Mouse (Mus musculus): Measurements from ENCODE around the gene Nup107. TPM values are rescaled to one million over a fixed set of nuclear protein-coding genes. Genes with fewer than 3 reads are reported as not detected.

The Nup107 gene
- polyA plus RNA-seq, 1 experiment from 2014 or later: 40.2 TPM

DNA sequence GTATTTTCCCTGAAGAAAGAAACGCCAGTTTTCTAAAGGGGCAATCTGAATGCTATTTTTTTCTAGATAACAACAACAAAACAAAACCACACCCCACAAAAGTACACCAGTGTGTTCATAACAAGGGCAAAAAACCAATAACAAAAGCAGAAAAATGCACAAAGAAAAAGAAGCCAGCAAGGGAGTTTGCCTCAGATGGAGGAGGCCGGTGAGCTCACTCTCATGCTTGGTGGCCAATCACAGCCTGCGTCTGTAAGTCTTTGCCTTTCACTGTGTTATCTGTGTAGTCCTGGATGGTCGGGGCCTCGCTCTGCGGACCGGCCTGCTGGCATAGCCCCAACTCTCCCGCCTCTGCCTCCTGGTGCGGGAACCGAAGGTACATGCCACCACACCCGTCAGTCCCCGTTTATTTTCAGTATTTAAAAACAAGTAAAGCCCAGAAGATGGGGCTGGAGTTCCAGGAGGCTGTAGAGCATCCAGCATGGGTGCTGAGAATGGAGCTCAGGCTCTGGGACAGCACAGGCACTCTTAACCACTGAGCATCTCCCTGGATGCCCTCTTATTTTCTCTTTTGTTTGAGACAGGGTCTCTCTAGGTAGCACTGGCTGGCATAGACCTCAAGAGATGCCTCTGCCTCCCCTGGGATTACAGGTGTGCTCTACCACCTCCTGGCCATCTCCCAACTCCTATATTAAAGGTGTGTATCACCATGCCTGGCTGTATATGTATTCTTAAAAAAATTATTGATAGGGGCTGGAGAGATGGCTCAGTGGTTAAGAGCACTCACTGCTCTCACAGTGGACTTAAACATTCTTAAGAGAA lies 16.0 kb downstream of the Nup107 start:
- H3K9me3 ChIP-seq: no peaks in the 10 kb centered on the region
- 68% methylated on average over 12 of the region's 12 CpGs for WGBS
- ATAC-seq (ENCODE audit: extremely low read depth, insufficient number of reproducible peaks, low FRiP score, low TSS enrichment): no peak
- H3K4me1 ChIP-seq: no peaks in the 10 kb centered on the region
- H3K9ac ChIP-seq: no peak overlapping the region
- H3K27ac ChIP-seq (replicated peaks): no peak overlapping the region
- H3K27me3 ChIP-seq (replicated peaks): no peaks in the 10 kb centered on the region
- no peak overlapping the region for H3K4me3 ChIP-seq
- peaks cover 92% of the 10 kb centered on the region for H3K36me3 ChIP-seq
- H3K4me2 ChIP-seq: no peak overlapping the region

DNA sequence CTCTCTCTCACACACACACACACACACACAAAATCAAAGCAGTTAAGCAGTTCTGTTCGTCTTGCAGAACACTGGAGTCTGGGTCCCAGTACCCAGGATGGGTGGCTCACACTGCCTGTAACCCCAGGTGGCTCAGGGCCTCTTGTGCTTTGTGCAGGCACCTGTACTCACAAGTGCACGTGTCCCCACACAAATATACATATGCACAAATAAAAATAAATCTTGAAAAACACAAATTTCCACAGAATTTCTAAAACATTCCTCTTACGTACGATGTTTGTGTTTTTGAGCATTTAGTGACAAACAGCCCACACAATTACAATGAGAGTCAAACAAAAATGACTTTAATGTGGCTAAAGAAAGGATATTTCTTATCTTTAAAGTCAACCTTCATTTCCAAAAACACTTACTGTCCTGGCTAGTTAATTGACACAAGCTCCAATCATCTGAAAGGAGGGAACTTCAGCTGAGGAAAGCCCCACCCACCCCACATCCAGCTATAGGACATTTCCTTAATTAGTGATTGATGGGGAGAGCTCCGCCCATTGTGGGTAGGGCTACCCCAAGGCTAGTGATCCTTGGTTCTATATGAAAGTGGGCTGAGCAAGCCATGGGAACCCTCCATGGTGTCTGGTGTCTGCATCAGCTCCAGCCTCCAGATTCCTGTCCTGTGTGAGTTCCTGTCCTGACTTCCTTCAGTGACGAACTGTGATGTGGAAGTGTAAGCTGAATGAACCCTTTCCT lies 16.9 kb downstream of the Nup107 start:
- Histone ChIP-seq H3K9ac (no peak overlapping the region), H3K9me3 (no peaks in the 10 kb centered on the region)
- 85% methylated on average over 6 of the region's 6 CpGs for whole genome bisulfite sequencing

DNA sequence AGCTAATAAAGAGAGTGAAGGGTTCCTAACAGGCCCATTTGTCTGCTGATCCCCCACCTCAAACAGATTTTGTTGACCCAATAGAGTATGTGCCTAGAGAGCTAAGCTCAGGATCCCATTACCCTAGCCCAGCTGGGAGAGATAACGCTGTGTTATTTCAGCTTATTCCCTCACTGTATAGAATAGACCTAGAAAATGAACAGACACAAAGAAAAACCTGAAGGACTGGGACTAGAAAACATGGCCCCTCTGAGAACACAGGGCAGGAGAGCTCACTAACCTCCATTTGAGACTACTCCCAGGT lies 17.7 kb downstream of the Nup107 start:
- H3K9me3 ChIP-seq: no peaks in the 10 kb centered on the region
- peaks cover 94% of the 10 kb centered on the region for H3K36me3 ChIP-seq
- H3K4me3 ChIP-seq: no peak overlapping the region
- no peak overlapping the region for H3K9ac ChIP-seq
- no peak for ATAC-seq (ENCODE audit: extremely low read depth, insufficient number of reproducible peaks, low FRiP score, low TSS enrichment)
- no peaks in the 10 kb centered on the region for H3K4me1 ChIP-seq
- no peaks in the 10 kb centered on the region for H3K27me3 ChIP-seq (replicated peaks)
- H3K27ac ChIP-seq (replicated peaks): no peak overlapping the region
- WGBS: 95% methylated on average over 1 of the region's 1 CpGs
- H3K4me2 ChIP-seq: no peak overlapping the region

More for the DNA sequence above, 16.9 kb downstream of the Nup107 start:
- Histone ChIP-seq H3K4me1 (no peaks in the 10 kb centered on the region), H3K4me2 (no peak overlapping the region), H3K36me3 (peaks cover 92% of the 10 kb centered on the region), H3K27me3 (replicated peaks) (no peaks in the 10 kb centered on the region), H3K27ac (replicated peaks) (no peak overlapping the region), H3K4me3 (no peak overlapping the region)
- ATAC-seq (ENCODE audit: extremely low read depth, insufficient number of reproducible peaks, low FRiP score, low TSS enrichment): no peak

DNA sequence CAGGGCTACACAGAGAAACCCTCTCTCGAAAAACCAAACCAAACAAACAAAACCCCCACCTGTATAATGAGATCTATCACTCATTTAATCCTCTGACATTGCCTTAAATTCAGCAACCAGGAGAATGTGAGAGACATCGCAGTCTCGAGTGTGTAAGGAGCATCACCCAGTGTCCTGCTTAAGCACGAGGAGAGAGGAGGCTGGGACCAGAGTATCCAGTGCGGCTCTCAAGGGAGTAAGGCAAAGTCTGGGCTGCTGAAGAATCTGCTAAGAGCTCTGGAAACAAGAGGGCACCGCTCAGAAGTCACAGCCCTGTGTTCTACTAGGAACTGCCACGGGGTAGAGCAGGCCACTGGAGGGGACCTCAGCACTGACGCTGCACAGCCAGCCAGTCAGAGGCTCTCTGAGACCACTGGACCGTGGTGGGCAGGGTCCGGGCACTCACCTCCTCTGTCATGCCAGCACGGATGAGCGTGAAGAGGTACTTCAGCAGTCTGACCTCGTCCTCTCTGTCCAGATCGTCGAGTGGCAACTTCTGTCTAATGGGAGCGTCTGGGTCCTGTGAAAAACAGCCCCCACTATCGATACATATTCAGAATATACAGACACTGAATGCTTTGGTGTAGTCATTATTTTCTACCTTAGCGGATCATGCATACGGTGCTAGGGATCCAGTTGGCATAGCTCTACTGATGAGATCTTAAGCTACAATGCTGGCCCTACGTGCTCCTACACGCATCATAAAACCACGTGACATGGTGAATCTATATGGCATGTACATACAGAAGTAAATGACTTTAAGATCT lies 18.3 kb downstream of the Nup107 start:
- Histone ChIP-seq H3K9me3 (no peaks in the 10 kb centered on the region), H3K4me2 (no peak overlapping the region), H3K9ac (no peak overlapping the region), H3K27ac (replicated peaks) (no peak overlapping the region), H3K36me3 (peaks cover 95% of the 10 kb centered on the region), H3K4me3 (no peak overlapping the region), H3K4me1 (no peaks in the 10 kb centered on the region), H3K27me3 (replicated peaks) (no peaks in the 10 kb centered on the region)
- no peak for ATAC-seq (ENCODE audit: extremely low read depth, insufficient number of reproducible peaks, low FRiP score, low TSS enrichment)
- 92% methylated on average over 22 of the region's 22 CpGs for WGBS

DNA sequence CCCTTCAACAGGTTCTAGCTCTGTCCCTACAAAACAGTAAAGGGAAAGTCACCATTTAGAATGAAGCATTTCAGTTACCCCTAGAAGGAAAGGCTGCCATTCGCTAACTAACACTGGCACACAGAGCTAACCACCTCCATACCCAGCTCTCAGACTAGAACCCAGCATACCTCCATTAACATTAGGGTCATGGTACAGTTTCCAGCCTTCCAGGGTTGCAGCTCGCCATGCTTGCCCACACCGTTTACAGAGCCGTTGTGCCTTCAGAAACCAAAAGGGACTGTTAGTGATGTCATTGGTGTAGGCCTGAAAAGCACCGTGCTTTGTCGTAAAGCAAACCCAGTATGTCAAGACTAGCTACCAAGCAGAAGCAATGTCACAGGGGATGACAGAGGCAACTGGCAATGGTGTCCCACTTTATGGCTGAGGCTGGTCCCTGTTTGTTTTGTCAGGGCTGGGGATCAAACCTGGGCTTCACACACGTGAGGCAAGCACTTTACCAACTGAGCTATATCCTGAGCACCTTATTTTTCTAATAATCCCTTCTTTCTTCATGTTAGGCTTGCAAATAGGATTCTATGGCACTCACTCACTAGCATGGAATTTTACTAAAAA lies 19.3 kb downstream of the Nup107 start:
- no peak overlapping the region for H3K4me2 ChIP-seq
- 91% methylated on average over 7 of the region's 7 CpGs for WGBS

DNA sequence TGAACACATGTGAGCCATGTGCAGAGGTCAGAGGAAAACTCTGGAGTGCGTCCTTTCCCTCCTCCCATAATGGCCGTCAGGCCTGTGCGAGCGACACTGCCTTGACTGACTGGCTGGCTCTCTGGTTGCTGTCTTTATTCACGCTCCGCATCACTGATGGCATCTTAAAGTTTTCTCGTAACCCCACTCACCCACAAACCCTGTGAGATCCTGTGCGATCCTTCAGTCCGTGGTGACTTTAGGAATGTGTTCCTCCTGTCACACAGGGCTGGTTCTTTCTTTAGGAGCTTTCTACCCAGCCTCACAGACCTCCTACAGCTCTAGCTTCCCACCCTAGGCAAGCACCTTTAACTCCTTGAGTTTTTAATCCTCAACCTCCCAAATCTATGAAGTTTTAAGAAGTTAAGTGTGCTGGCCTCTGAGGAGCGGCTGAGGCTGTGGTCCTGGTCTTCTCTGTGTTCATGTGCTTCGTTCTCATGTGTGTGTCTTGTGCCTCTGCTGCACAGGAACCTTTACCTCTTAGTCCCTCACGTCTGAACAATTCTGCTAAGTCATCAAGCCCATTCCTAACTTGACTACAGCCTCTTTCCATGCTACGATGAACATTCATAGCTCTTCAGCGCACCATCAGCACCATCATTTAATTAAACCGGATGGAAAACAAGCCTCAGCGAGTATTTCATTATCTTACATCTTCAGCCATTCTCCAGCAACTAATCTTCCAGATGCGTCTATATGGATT lies 20.0 kb downstream of the Nup107 start:
- no peak overlapping the region for H3K4me3 ChIP-seq
- 91% methylated on average over 17 of the region's 17 CpGs for WGBS
- H3K27me3 ChIP-seq (replicated peaks): no peaks in the 10 kb centered on the region
- H3K27ac ChIP-seq (replicated peaks): no peak overlapping the region
- H3K9me3 ChIP-seq: no peaks in the 10 kb centered on the region
- peaks cover 91% of the 10 kb centered on the region for H3K36me3 ChIP-seq
- ATAC-seq (ENCODE audit: extremely low read depth, insufficient number of reproducible peaks, low FRiP score, low TSS enrichment): no peak
- no peak overlapping the region for H3K9ac ChIP-seq
- H3K4me2 ChIP-seq: no peak overlapping the region
- no peaks in the 10 kb centered on the region for H3K4me1 ChIP-seq

More for the DNA sequence above, 19.3 kb downstream of the Nup107 start:
- Histone ChIP-seq H3K27ac (replicated peaks) (no peak overlapping the region), H3K9ac (no peak overlapping the region), H3K27me3 (replicated peaks) (no peaks in the 10 kb centered on the region), H3K4me3 (no peak overlapping the region), H3K36me3 (peaks cover 91% of the 10 kb centered on the region), H3K9me3 (no peaks in the 10 kb centered on the region), H3K4me1 (no peaks in the 10 kb centered on the region)
- ATAC-seq (ENCODE audit: extremely low read depth, insufficient number of reproducible peaks, low FRiP score, low TSS enrichment): no peak

DNA sequence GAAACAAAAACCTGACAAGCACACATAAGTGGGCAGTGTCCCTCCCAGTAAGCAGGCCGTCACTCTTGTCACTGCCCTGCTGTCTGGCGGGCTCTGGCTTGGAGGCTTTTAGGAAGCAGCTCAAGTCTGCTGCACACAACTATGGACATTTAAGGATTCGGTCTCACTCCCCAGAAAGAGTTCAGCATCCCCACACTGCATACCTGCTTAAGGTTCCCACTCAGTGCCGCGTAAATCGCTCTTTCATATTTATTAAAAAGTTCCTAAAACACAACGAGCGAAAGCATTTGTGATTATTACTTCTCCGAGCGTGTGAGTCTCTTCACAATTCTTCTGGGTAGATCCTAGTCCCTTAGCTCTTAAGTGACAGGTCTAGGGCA lies 21.4 kb downstream of the Nup107 start:
- H3K4me2 ChIP-seq: no peak overlapping the region
- ATAC-seq (ENCODE audit: extremely low read depth, insufficient number of reproducible peaks, low FRiP score, low TSS enrichment): no peak
- 91% methylated on average over 10 of the region's 10 CpGs for WGBS
- no peak overlapping the region for H3K9ac ChIP-seq
- peaks cover 92% of the 10 kb centered on the region for H3K36me3 ChIP-seq
- H3K27me3 ChIP-seq (replicated peaks): no peaks in the 10 kb centered on the region
- no peak overlapping the region for H3K4me3 ChIP-seq
- no peaks in the 10 kb centered on the region for H3K4me1 ChIP-seq
- H3K9me3 ChIP-seq: no peaks in the 10 kb centered on the region
- H3K27ac ChIP-seq (replicated peaks): no peak overlapping the region

DNA sequence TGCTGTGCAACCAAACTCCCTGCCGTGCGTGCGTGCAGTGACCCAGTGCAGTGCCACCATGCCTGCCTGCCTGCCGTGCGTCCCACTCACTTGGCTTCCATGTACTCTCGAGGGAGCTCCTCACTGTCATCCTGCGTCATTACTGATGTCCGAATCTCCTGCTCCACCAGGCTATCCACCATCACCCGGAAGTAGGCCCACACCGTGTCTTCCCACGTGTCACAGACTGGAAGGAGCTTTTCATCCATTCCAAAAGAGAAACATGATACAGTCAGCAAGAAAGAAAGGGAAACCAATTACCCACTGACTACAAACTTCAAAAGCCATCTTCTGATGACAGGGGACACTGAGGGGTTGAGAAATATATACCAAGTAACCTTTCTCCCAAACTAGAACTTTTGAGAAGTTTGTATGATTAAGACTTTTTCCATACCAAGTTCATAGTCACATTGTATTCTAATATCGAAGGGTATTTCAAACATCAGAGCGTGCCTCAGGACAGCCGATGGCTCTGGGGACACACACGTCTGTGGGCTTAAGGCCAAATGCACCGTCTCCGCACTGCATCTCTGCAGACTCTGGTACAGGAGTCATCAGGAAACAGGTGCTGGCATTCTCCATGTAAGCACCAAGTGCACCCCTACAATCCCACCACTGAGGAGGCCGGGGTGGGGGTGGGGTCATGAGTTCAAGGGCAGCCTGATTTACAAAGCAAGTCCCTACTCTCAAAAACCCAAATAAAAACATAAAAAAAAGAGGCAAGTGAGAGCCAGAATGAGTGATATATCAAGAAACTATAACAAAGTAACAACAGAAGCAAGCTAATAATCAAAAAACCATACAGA lies 22.0 kb downstream of the Nup107 start:
- Histone ChIP-seq H3K4me2 (no peak overlapping the region), H3K4me1 (no peaks in the 10 kb centered on the region), H3K27me3 (replicated peaks) (no peaks in the 10 kb centered on the region), H3K27ac (replicated peaks) (no peak overlapping the region), H3K36me3 (peaks cover 92% of the 10 kb centered on the region), H3K9ac (no peak overlapping the region), H3K9me3 (no peaks in the 10 kb centered on the region), H3K4me3 (no peak overlapping the region)
- WGBS: 90% methylated on average over 18 of the region's 18 CpGs
- ATAC-seq (ENCODE audit: extremely low read depth, insufficient number of reproducible peaks, low FRiP score, low TSS enrichment): no peak

DNA sequence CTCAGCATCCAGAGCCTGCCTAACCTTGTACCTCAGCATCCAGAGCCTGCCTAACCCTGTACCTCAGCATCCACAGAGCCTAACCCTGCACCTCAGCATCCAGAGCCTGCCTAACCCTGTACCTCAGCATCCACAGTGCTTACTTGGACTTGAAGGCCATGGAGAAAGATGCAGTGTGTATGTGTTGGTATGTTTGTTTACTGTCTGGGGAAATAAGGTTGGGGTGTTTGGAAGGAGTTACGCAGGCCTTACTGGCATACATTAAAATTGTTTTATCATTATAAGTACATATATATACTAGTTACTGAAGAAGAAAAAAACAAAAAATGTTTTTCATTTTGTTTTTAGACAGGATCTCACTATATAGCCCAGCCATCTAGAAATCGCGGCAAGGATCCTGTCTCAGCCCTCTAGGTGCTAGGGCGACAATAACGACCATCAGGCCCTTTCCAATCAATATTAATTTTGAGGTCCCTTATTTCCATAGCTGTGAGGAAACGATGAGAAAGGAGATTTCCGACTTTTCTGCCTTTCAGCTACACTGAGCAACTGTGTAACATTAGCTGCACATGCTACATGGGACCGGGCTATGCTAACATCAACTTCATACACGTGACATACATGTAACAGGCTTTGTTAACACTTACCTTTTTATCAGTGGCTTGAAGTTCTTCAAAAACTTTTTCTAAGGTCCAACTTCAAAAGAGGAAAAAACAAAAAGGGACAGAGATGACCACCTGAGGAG lies 22.8 kb downstream of the Nup107 start:
- Histone ChIP-seq H3K9ac (no peak overlapping the region), H3K4me2 (no peak overlapping the region), H3K4me1 (no peaks in the 10 kb centered on the region), H3K36me3 (peaks cover 92% of the 10 kb centered on the region), H3K27me3 (replicated peaks) (no peaks in the 10 kb centered on the region), H3K9me3 (no peaks in the 10 kb centered on the region), H3K4me3 (no peak overlapping the region), H3K27ac (replicated peaks) (no peak overlapping the region)
- ATAC-seq (ENCODE audit: extremely low read depth, insufficient number of reproducible peaks, low FRiP score, low TSS enrichment): no peak
- WGBS: 94% methylated on average over 9 of the region's 9 CpGs

DNA sequence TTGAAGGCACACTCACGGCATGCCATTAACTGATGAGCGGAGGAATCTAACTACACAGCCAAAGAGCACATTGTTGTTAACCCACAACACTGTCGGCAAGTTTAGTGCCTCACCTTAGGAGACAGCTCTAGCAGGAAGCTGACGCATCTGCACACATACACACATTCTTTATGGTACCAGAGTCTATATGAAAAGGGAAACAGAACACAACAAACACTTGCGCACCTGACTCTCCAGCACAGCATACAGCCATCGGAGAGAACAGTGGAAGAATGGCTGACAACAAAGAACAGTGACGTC lies 24.4 kb downstream of the Nup107 start:
- WGBS: 89% methylated on average over 7 of the region's 7 CpGs
- Histone ChIP-seq H3K4me2 (no peak overlapping the region), H3K36me3 (peaks cover 90% of the 10 kb centered on the region), H3K9ac (no peak overlapping the region), H3K27ac (replicated peaks) (no peak overlapping the region), H3K27me3 (replicated peaks) (no peaks in the 10 kb centered on the region), H3K4me1 (no peaks in the 10 kb centered on the region), H3K4me3 (no peak overlapping the region), H3K9me3 (no peaks in the 10 kb centered on the region)
- ATAC-seq (ENCODE audit: extremely low read depth, insufficient number of reproducible peaks, low FRiP score, low TSS enrichment): no peak
